Mouse (Mus musculus) liver, postnatal 0 days (tissue): ENCODE results near the gene Ssb.

ENCODE experiments used
- CTCF ChIP-seq: sonication (generic); IDR thresholded peaks from 2 replicates; pipeline ENCODE4 v1.5.1; 2016; ENCODE audit warnings: antibody characterized with exemption, low read depth
- EP300 ChIP-seq: IDR thresholded peaks from 2 replicates; pipeline ENCODE4 v1.6.1; 2016; ENCODE audit warnings: antibody characterized with exemption, low read depth, mild to moderate bottlenecking

DNA sequence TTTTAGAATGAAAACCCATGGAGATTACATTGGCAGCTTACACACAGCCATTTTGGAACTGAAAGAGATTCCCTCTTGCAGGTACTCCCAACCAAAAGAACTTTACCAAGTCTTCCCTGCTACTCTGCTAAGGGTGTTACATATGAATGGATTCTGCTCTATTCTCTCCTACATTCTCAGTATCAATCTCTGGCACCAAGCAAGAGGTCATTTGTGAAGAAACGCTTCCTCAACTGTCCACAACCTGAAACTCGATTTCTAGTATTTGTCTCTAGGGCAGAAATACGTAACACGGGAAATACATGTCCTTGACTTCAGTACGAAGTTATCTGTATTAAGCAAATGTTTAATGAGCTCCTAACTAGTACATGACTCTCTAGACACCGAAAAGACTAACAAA, 23.2 kb downstream of the Ssb start:
- TF ChIP-seq CTCF: no peak
- no peak for TF ChIP-seq EP300
